In genomic region chr3:87097969-87098946, GRCm38 (mm10) we compare ENCODE assay signal across 10 mouse cellular contexts.
DNase-seq lines count a peak whose midpoint lies in the region; ATAC-seq lines count a peak whose summit lies in the region.
"Had no signal": no experiment of that assay in that cellular context is flagged by ENCODE, and none has a peak within 500 bp of the region (broad histone marks: within the 10 kb centered on the region; RNA-seq: fewer than 3 reads in every experiment).

No protein-coding gene starts in this region.

- peak; percentile 50; the same call in 1 of the 2 replicates for ATAC-seq in midbrain, embryonic 12.5 days (ENCODE audit: low FRiP score, low read depth)
- no peak for ATAC-seq in midbrain, embryonic 11.5 days (ENCODE audit: low FRiP score)
- ATAC-seq: lung, postnatal 0 days had no signal

- H3K9me3 ChIP-seq in midbrain, embryonic 12.5 days: no peaks in the 10 kb centered on the region
- no peaks in the 10 kb centered on the region for H3K9me3 ChIP-seq in midbrain, embryonic 11.5 days (ENCODE audit: control insufficient read depth, low read length)

- peak; percentile 68 for DNase-seq in adrenal gland, postnatal 14 days
- DNase-seq in adrenal gland, postnatal 25 days: no peak
- no peak for DNase-seq in midbrain, embryonic 11.5 days (ENCODE audit: low spot score, missing footprints)
- peak; percentile 47 to 76 for DNase-seq in layer of hippocampus, adult 18-20 months (ENCODE audit: low spot score in 2 of 2)
- peak; percentile 24 for DNase-seq in telencephalon, adult 2 months (ENCODE audit: low read depth, low spot score)
- no peak for DNase-seq in cerebellum, adult 8-10 months
- DNase-seq in ovary, postnatal 36 days (ENCODE audit: low spot score): no peak
- DNase-seq: kidney, adult 9 months had no signal

- H3K9ac ChIP-seq in midbrain, embryonic 12.5 days (replicated peaks): no peak overlapping the region
- no peak overlapping the region for H3K9ac ChIP-seq in midbrain, embryonic 11.5 days (ENCODE audit: low read length)

- no peaks in the 10 kb centered on the region for H3K27me3 ChIP-seq in midbrain, embryonic 12.5 days
- H3K27me3 ChIP-seq in midbrain, embryonic 11.5 days (ENCODE audit: control insufficient read depth, insufficient read depth, low read length): no peaks in the 10 kb centered on the region

- H3K27ac ChIP-seq in midbrain, embryonic 12.5 days (replicated peaks): peak overlapping the region; percentile 15; the same call in 1 of the 2 replicates
- no peak overlapping the region for H3K27ac ChIP-seq in midbrain, embryonic 11.5 days (ENCODE audit: low read depth, low read length)

- peaks cover 33% of the 10 kb centered on the region for H3K4me1 ChIP-seq in midbrain, embryonic 12.5 days
- peaks cover 9% of the 10 kb centered on the region for H3K4me1 ChIP-seq in midbrain, embryonic 11.5 days (ENCODE audit: control insufficient read depth, insufficient read depth, low read length)

- H3K36me3 ChIP-seq in midbrain, embryonic 12.5 days: peaks cover 24% of the 10 kb centered on the region
- peaks cover 4% of the 10 kb centered on the region; the same call in 1 of the 2 replicates for H3K36me3 ChIP-seq in midbrain, embryonic 11.5 days (ENCODE audit: control insufficient read depth, insufficient read depth, low read length)

- WGBS in midbrain, embryonic 12.5 days: 85% methylated on average over 19 of the region's 19 CpGs
- WGBS in midbrain, embryonic 11.5 days: 89% methylated on average over 19 of the region's 19 CpGs

- no peak overlapping the region for H3K4me3 ChIP-seq in midbrain, embryonic 12.5 days
- H3K4me3 ChIP-seq in midbrain, embryonic 11.5 days (ENCODE audit: low read depth, low read length): no peak overlapping the region

- H3K4me2 ChIP-seq in midbrain, embryonic 12.5 days (replicated peaks): no peak overlapping the region
- no peak overlapping the region for H3K4me2 ChIP-seq in midbrain, embryonic 11.5 days

Comparison
In these comparisons a context has a peak if more than half of its experiments do, and no peak if none do; other contexts are left out.
1. DNase-seq: peak in adrenal gland, postnatal 14 days (single experiment), layer of hippocampus, adult 18-20 months (2 of 2) and telencephalon, adult 2 months (single experiment); none in adrenal gland, postnatal 25 days (single experiment), midbrain, embryonic 11.5 days (single experiment), cerebellum, adult 8-10 months (single experiment) and ovary, postnatal 36 days (single experiment).